19 mouse cellular contexts compared by ENCODE assay signal in the genomic region with DNA sequence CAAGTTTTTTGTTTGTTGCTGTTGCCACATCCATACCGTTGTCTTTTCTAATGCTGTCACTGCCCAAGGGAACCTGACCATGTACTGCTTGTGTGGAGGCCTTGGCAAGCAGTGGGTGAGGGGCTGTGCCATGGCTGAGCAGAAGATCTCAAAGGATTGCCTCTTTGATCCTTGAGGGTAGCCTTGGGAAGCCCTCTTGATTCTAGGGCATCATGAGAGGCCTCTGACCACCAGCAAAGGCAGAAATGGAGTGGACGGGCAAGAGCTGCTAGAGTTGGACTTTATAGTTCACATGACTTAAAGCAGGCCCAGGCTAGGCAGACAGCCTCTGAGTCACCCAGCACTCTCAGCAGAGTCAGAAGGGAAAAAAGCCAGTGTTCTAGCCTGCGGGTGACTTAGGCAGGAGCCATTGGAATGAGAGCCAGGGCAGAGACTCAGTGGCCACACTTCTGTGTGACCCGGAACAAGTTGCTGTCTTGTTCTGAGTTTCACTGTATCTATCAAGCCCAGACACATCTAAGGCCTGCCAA. TPM values are rescaled to one million over a fixed set of nuclear protein-coding genes. Genes with fewer than 3 reads are reported as not detected.
DNase-seq lines count a peak whose midpoint lies in the region; ATAC-seq and TF ChIP-seq lines count a peak whose summit lies in the region.
"Had no signal": no experiment of that assay in that cellular context is flagged by ENCODE, and none has a peak within 500 bp of the region (broad histone marks: within the 10 kb centered on the region; RNA-seq: fewer than 3 reads in every experiment).

No protein-coding gene starts in this region.

- intact Hi-C loops in gastrocnemius, postnatal 14 days (cut with DNase I; ENCODE audit: low total_unique reads): no loop called here

- no peak for TF ChIP-seq CTCF in intestine, postnatal 0 days (IDR thresholded peaks at IDR 0.05; ENCODE audit: low read depth)

- H3K36me3 ChIP-seq in intestine, postnatal 0 days (ENCODE audit: control insufficient read depth, insufficient read depth): peaks cover 8% of the 10 kb centered on the region; the same call in 1 of the 2 replicates
- H3K36me3 ChIP-seq in intestine, embryonic 15.5 days: peaks cover 17% of the 10 kb centered on the region; the same call in 1 of the 2 replicates
- H3K36me3 ChIP-seq: forebrain, embryonic 12.5 days; hindbrain, embryonic 13.5 days had no signal

- H3K9ac ChIP-seq in intestine, postnatal 0 days (ENCODE audit: low read depth, low read length): no peak overlapping the region
- H3K9ac ChIP-seq in intestine, embryonic 15.5 days: no peak overlapping the region
- H3K9ac ChIP-seq: forebrain, embryonic 12.5 days; heart, embryonic 15.5 days; hindbrain, embryonic 13.5 days had no signal

- no peak overlapping the region for H3K4me3 ChIP-seq in intestine, postnatal 0 days (ENCODE audit: low read depth, low read length)
- no peak overlapping the region for H3K4me3 ChIP-seq in intestine, embryonic 15.5 days (replicated peaks)
- H3K4me3 ChIP-seq: forebrain, embryonic 12.5 days; heart, embryonic 10.5 days; heart, embryonic 15.5 days; hindbrain, embryonic 13.5 days had no signal

- H3K4me1 ChIP-seq in intestine, postnatal 0 days (replicated peaks; ENCODE audit: control insufficient read depth, insufficient read depth, low read length): no peaks in the 10 kb centered on the region
- no peaks in the 10 kb centered on the region for H3K4me1 ChIP-seq in intestine, embryonic 15.5 days (replicated peaks)
- H3K4me1 ChIP-seq: forebrain, embryonic 12.5 days; heart, embryonic 10.5 days; heart, embryonic 15.5 days; hindbrain, embryonic 13.5 days had no signal

- ATAC-seq in intestine, postnatal 0 days: peak; percentile 29
- ATAC-seq in intestine, embryonic 15.5 days: no peak
- ATAC-seq: forebrain, embryonic 16.5 days; hindbrain, postnatal 0 days had no signal

- no peaks in the 10 kb centered on the region for H3K9me3 ChIP-seq in intestine, postnatal 0 days (ENCODE audit: control insufficient read depth)
- no peaks in the 10 kb centered on the region for H3K9me3 ChIP-seq in intestine, embryonic 15.5 days
- H3K9me3 ChIP-seq: forebrain, embryonic 12.5 days; heart, embryonic 10.5 days; heart, embryonic 15.5 days; hindbrain, embryonic 13.5 days had no signal

- H3K4me2 ChIP-seq in intestine, postnatal 0 days (replicated peaks; ENCODE audit: low read depth): no peak overlapping the region
- H3K4me2 ChIP-seq in intestine, embryonic 15.5 days (replicated peaks): no peak overlapping the region
- H3K4me2 ChIP-seq: forebrain, embryonic 12.5 days; heart, embryonic 15.5 days; hindbrain, embryonic 13.5 days had no signal

- DNase-seq in adrenal gland, adult 2 months: peak; percentile 70
- DNase-seq in adrenal gland, adult 8-10 months: no peak
- peak; percentile 53 for DNase-seq in 3T3-L1 (ENCODE audit: low read depth, low spot score)
- no peak for DNase-seq in gastrocnemius, postnatal 14 days
- no peak for DNase-seq in embryo, embryonic 10 days (ENCODE audit: low spot score)
- DNase-seq: cerebellum, adult 11-12 months; cerebellum, adult 9-10 months; gastrocnemius, postnatal 36 days; heart, adult 18-20 months; heart, postnatal 14 days had no signal

- no peaks in the 10 kb centered on the region for H3K27me3 ChIP-seq in intestine, postnatal 0 days (replicated peaks; ENCODE audit: control insufficient read depth, insufficient read depth, low read length)
- no peaks in the 10 kb centered on the region for H3K27me3 ChIP-seq in intestine, embryonic 15.5 days (replicated peaks)
- H3K27me3 ChIP-seq: forebrain, embryonic 12.5 days; heart, embryonic 15.5 days; hindbrain, embryonic 13.5 days had no signal

- H3K27ac ChIP-seq in intestine, postnatal 0 days (ENCODE audit: low read depth, low read length): peak overlapping the region; percentile 46; the same call in 1 of the 2 replicates
- no peak overlapping the region for H3K27ac ChIP-seq in intestine, embryonic 15.5 days
- H3K27ac ChIP-seq: forebrain, embryonic 12.5 days; heart, embryonic 10.5 days; heart, embryonic 15.5 days; hindbrain, embryonic 13.5 days; hindbrain, postnatal 0 days had no signal

- WGBS in intestine, postnatal 0 days: 83% methylated on average over 4 of the region's 4 CpGs
- WGBS in intestine, embryonic 15.5 days: 88% methylated on average over 4 of the region's 4 CpGs

RNA-seq across cellular contexts. Expression of a gene that starts 9.1 kb away (rescaled TPM):
- total RNA-seq in adrenal gland, adult 2 months (2021): 10 to 100 TPM; 25.7 to 36.4 TPM
- polyA plus RNA-seq in adrenal gland, adult 2 months (2012; rRNA removed): 35.2 and 39.5 TPM in 2 replicates
- total RNA-seq in adrenal gland, adult 8-10 months (2022): 10 to 100 TPM; 29.8 to 48.0 (median 39.3) TPM
- polyA plus RNA-seq in intestine, postnatal 0 days (2015; fragmentation: Nextera tagmentation; extraction: Ambion mirVana): 54.8 and 60.3 TPM in 2 replicates
- 20.0 and 21.6 TPM in 2 replicates for polyA plus RNA-seq in intestine, embryonic 15.5 days (2015; fragmentation: Nextera tagmentation; extraction: Ambion mirVana)
- 1 to 10 TPM; 1.0 to 2.0 TPM for total RNA-seq in gastrocnemius, postnatal 14 days (2021)

RNA-seq across cellular contexts. Expression of a gene that starts 32.1 kb away (rescaled TPM):
- total RNA-seq in adrenal gland, adult 2 months (2021): 100 to 1,000 TPM in 1 of 2 experiments, 10 to 100 TPM in 1; 81.7 to 155 TPM
- polyA plus RNA-seq in adrenal gland, adult 2 months (2012; rRNA removed): 66.3 and 78.0 TPM in 2 replicates
- total RNA-seq in adrenal gland, adult 8-10 months (2022): 100 to 1,000 TPM in 3 of 4 experiments, 10 to 100 TPM in 1; 88.6 to 150 (median 124) TPM
- polyA plus RNA-seq in intestine, postnatal 0 days (2015; fragmentation: Nextera tagmentation; extraction: Ambion mirVana): 21.0 and 21.2 TPM in 2 replicates
- 37.5 and 38.9 TPM in 2 replicates for polyA plus RNA-seq in intestine, embryonic 15.5 days (2015; fragmentation: Nextera tagmentation; extraction: Ambion mirVana)
- total RNA-seq in gastrocnemius, postnatal 14 days (2021): 10 to 100 TPM; 27.7 to 29.0 TPM

RNA-seq across cellular contexts. Expression of a gene that starts 47.1 kb away (rescaled TPM):
- total RNA-seq in adrenal gland, adult 2 months (2021): 10 to 100 TPM; 58.0 to 74.0 TPM
- polyA plus RNA-seq in adrenal gland, adult 2 months (2012; rRNA removed): 124 and 143 TPM in 2 replicates
- 10 to 100 TPM; 60.5 to 90.4 (median 73.7) TPM for total RNA-seq in adrenal gland, adult 8-10 months (2022)
- 0.23 and 0.26 TPM in 2 replicates for polyA plus RNA-seq in intestine, postnatal 0 days (2015; fragmentation: Nextera tagmentation; extraction: Ambion mirVana)
- polyA plus RNA-seq in intestine, embryonic 15.5 days (2015; fragmentation: Nextera tagmentation; extraction: Ambion mirVana): 0.33 and 0.46 TPM in 2 replicates
- total RNA-seq in gastrocnemius, postnatal 14 days (2021): 1 to 10 TPM; 2.1 to 5.4 TPM
- total RNA-seq: hematopoietic stem cell, adult 5-6 weeks had no signal

Comparison
In these comparisons a context has a peak if more than half of its experiments do, and no peak if none do; other contexts are left out.
1. DNase-seq: peak in adrenal gland, adult 2 months (single experiment) and 3T3-L1 (single experiment); none in adrenal gland, adult 8-10 months (single experiment), gastrocnemius, postnatal 14 days (single experiment) and embryo, embryonic 10 days (single experiment).
2. RNA of a gene that starts 9.1 kb away (total RNA-seq): 29.8 to 48.0 TPM in adrenal gland, adult 8-10 months and 25.7 to 36.4 TPM in adrenal gland, adult 2 months; 1.0 to 2.0 TPM in gastrocnemius, postnatal 14 days; every median in the first group is over 4 times any median in the second.
3. RNA of a gene that starts 47.1 kb away (total RNA-seq): 60.5 to 90.4 TPM in adrenal gland, adult 8-10 months and 58.0 to 74.0 TPM in adrenal gland, adult 2 months; 2.1 to 5.4 TPM in gastrocnemius, postnatal 14 days; every median in the first group is over 4 times any median in the second.